Mouse (Mus musculus) mesoderm, embryonic 11.5 days (tissue): ENCODE results near the gene Gpatch11.

Source experiments
- DNase-seq: peaks from one replicate; pipeline ENCODE4 v3.0.0-alpha.2; 2012; ENCODE audit warnings: low read depth, low spot score

Gpatch11 gene

DNA sequence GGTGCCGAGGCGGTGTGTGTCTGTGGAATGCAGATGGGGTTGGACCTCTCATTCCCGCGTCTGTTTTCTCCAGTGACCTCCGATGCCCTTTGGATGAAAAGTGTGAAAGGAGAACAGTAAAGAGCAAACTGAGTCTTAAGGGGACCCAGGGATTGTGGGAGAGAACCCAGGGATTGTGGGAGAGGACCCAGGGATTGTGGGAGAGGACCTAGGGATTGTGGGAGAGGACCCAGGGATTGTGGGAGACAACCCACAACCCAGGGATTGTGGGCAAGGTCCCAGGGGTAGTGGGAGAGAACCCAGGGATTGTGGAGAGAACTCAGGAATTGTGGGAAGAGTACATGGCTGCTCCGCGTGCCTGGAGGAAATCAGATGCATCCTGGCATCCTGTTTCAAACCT is 59.6 kb downstream of the Gpatch11 start:
- no peak for DNase-seq

DNA sequence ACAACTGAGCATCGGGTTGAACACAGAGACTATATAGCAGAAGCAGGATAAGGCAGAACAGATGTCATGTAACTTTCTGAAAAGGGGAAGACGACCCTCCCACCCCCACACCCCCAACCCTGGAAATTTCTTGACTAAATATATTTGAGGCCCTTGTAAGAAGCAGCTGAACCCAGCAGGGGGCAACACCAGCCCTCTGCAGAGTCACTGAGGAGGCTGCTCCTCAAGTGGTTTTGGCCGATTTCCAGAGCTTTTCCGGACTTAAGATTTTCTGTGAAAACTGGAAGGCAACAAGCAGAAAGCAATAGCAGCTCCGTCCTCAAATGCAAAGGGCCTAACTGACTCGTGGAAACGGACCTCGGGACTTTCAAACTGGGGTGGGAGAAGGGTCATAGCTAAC is 60.0 kb downstream of the Gpatch11 start:
- DNase-seq: peak; percentile 58
